9 mouse cellular contexts compared by ENCODE assay signal in the genomic region with DNA sequence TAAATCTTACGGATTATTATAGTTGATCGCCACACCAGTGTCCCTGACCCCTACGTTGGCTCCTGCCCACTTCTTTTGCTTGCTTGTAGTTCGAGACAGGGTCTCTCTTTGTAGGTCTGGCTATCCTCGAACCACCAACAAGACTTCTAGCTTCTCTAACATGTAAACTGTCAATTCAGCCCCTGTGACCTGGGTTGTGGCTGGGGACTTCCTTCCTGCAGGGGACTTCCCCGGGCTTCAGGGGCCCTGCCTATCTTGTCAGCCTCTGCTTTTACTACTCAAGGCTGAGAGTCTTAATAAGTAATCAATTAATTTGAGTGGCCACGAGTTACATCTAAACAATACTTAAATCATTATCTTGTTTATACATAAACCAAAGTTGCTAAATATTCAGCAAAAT.
DNase-seq lines count a peak whose midpoint lies in the region; ATAC-seq and TF ChIP-seq lines count a peak whose summit lies in the region.
"Had no signal": no experiment of that assay in that cellular context is flagged by ENCODE, and none has a peak within 500 bp of the region (broad histone marks: within the 10 kb centered on the region; RNA-seq: fewer than 3 reads in every experiment).

No protein-coding gene starts in this region.

- no peak for ATAC-seq in heart, postnatal 0 days (ENCODE audit: insufficient read depth, low read depth)
- no peak for ATAC-seq in liver, embryonic 11.5 days (replicated peaks; ENCODE audit: low FRiP score)

- H3K27me3 ChIP-seq in heart, postnatal 0 days (ENCODE audit: control insufficient read depth, insufficient read depth, low read length): no peaks in the 10 kb centered on the region
- H3K27me3 ChIP-seq in liver, embryonic 11.5 days (replicated peaks; ENCODE audit: control insufficient read depth, insufficient read depth, low read length): no peaks in the 10 kb centered on the region

- H3K36me3 ChIP-seq in heart, postnatal 0 days (replicated peaks; ENCODE audit: control insufficient read depth, insufficient read depth, low read length): no peaks in the 10 kb centered on the region
- no peaks in the 10 kb centered on the region for H3K36me3 ChIP-seq in liver, embryonic 11.5 days (ENCODE audit: control insufficient read depth, insufficient read depth, low read length)

- no peak for DNase-seq in heart, postnatal 0 days (ENCODE audit: low spot score)
- DNase-seq in heart, adult 18-20 months: no peak
- peak; percentile 77 for DNase-seq in T-cell, adult 2 months (ENCODE audit: low spot score)
- no peak for DNase-seq in liver, embryonic 11.5 days (ENCODE audit: low spot score)
- DNase-seq in spleen, postnatal 36 days (ENCODE audit: low spot score in 2 of 2): peak; percentile 73 to 74
- DNase-seq in layer of hippocampus, postnatal 14 days (ENCODE audit: low spot score in 2 of 2): no peak
- no peak for DNase-seq in cerebellum, adult 11 months
- DNase-seq in urinary bladder, postnatal 14 days (ENCODE audit: low spot score): no peak

- 66% methylated on average over 7 of the region's 7 CpGs for WGBS in heart, postnatal 0 days
- 48% methylated on average over 7 of the region's 7 CpGs for WGBS in liver, embryonic 11.5 days

- peaks cover 18% of the 10 kb centered on the region for H3K4me1 ChIP-seq in heart, postnatal 0 days (ENCODE audit: control insufficient read depth, insufficient read depth)
- peaks cover 23% of the 10 kb centered on the region for H3K4me1 ChIP-seq in liver, embryonic 11.5 days (replicated peaks; ENCODE audit: control insufficient read depth, insufficient read depth, low read length)

- H3K4me2 ChIP-seq in heart, postnatal 0 days (ENCODE audit: low read depth, low read length): no peak overlapping the region; the same call in 1 of the 2 replicates
- 0 out of 2 replicates have a peak overlapping the region, but pooled peaks have one; percentile 26 for H3K4me2 ChIP-seq in liver, embryonic 11.5 days

- H3K27ac ChIP-seq in heart, postnatal 0 days (ENCODE audit: low read depth): peak overlapping the region; percentile 51
- no peak overlapping the region for H3K27ac ChIP-seq in liver, embryonic 11.5 days (ENCODE audit: low read depth, low read length)
- H3K27ac ChIP-seq: kidney, postnatal 0 days had no signal

- H3K4me3 ChIP-seq in heart, postnatal 0 days (ENCODE audit: low read depth, low read length): no peak overlapping the region
- no peak overlapping the region for H3K4me3 ChIP-seq in liver, embryonic 11.5 days (ENCODE audit: low read depth, low read length)

- no peak overlapping the region for H3K9ac ChIP-seq in heart, postnatal 0 days (replicated peaks; ENCODE audit: low read depth, low read length)
- H3K9ac ChIP-seq in liver, embryonic 11.5 days (ENCODE audit: low read depth, low read length): no peak overlapping the region

- no peak for TF ChIP-seq CTCF in heart, postnatal 0 days (IDR thresholded peaks at IDR 0.05; ENCODE audit: low read depth)

- no peak for TF ChIP-seq EP300 in heart, postnatal 0 days (IDR thresholded peaks at IDR 0.05; ENCODE audit: low read depth)

- H3K9me3 ChIP-seq in heart, postnatal 0 days (replicated peaks; ENCODE audit: control insufficient read depth, low read length): no peaks in the 10 kb centered on the region
- H3K9me3 ChIP-seq in liver, embryonic 11.5 days (ENCODE audit: control insufficient read depth, low read length): no peaks in the 10 kb centered on the region

Comparison
In these comparisons a context has a peak if more than half of its experiments do, and no peak if none do; other contexts are left out.
1. DNase-seq: peak in T-cell, adult 2 months (single experiment) and spleen, postnatal 36 days (2 of 2); none in heart, postnatal 0 days (single experiment), heart, adult 18-20 months (0 of 2), liver, embryonic 11.5 days (single experiment), layer of hippocampus, postnatal 14 days (0 of 2), cerebellum, adult 11 months (single experiment) and urinary bladder, postnatal 14 days (single experiment).